Mouse (Mus musculus) megakaryocyte, adult 5-6 weeks (primary cell): ENCODE measurements around the gene Vamp1. TPM values are rescaled to one million over a fixed set of nuclear protein-coding genes. Genes with fewer than 3 reads are reported as not detected.

Experiments
- ATAC-seq: 2 replicates; pipeline ENCODE4 v1.8.0; 2016; ENCODE audit warnings: mild to moderate bottlenecking, inconsistent platforms; ENCODE audit not compliant: poor library complexity, severe bottlenecking
- total RNA-seq, 2 experiments: library from RNA; stranded (forward) in 1 of 2; stranded (reverse) in 1 of 2; fragments of 153-499, 151-499 nt in 1 of 2; fragments of 221-1000, 200-1000 nt in 1 of 2; gene quantifications; 2 replicates each; pipeline versions ENCODE4 v1.2.3 to v1.2.4; 2015 to 2017

The Vamp1 gene
- total RNA-seq, 2 experiments from 2014 or later, result 8.9 to 12.6 TPM

DNA sequence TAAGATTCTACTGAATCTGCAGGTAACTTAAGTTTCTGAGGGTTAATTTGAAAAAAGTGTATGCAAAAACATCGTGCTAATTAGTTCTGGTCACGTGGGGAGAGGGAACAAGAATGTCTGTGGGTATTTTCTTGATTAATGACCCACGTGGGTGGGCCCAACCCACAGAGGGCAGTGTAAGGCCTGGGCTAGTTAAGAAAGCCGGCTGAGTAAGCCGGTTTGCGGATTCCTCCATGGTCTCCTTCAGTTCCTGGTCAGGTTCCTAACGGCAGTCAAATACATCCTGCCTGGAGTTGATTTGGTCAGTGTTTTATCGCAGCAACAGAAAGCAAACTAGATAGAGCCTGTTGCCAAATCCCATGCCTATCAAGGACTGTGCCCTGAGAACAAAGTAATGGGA lies 68.9 kb downstream of the Vamp1 start:
- ATAC-seq, result no peak

DNA sequence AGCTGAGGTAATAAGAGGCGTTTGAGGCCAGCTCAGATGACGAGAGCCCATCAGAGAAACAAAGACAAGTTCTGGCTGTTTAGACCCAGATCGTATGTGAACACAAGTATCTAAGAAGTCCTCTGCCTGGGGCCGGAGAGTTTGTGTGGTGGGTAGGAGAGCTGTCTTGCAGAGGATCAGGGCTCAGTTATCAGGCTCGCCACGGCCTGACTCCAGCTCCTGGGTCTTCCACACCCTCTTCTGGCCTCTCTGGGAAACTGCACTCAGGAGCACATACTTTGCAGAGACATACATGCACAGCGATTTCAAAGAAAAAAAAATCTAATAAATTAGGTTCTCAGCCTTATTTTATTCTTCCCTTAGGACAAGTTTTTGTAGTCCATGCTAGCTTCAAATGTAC lies 69.4 kb downstream of the Vamp1 start:
- ATAC-seq, result no peak

DNA sequence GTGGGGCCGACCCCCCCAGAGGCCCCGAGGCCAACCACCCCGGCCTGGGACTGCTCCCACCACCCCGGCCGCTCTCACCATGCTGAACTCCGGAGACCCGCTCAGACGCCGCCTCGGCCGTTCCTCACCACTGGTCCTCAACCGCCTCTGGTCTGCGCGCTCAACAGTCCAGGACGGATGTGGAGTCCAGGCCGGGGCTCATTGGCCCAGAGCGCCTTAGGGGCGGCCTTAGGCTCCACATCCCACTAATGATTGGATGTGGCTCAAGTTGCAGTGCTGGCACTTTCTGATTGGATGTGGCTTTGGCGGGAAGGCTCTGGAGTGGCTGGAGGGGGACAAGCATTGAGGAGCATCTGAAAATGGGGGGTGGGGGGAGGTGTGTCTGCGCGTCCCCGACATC lies 70.5 kb downstream of the Vamp1 start, which contains the start of gene Tuba3a:
Tuba3a (minus strand) TSS at position 153 of the 400 bp plus-strand sequence.
- ATAC-seq, result no peak

DNA sequence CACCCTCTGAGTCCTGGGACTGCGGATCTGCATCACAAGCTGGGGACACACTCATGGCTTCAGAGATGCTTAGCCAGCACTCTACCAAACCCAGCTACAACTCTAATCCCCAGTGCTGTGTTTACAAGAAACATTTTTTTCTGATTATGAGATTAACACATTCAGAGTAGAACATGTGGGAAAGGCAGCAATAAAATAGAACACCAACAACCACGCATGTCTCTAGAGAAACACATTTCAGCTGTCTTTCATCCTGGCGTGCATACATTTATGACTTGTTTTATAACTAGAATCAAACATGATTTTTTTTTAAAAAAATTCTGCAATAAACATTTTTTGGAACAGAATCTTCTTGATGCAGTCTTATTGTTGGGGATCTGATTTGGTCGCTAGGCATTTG lies 71.6 kb downstream of the Vamp1 start:
- no peak for ATAC-seq

DNA sequence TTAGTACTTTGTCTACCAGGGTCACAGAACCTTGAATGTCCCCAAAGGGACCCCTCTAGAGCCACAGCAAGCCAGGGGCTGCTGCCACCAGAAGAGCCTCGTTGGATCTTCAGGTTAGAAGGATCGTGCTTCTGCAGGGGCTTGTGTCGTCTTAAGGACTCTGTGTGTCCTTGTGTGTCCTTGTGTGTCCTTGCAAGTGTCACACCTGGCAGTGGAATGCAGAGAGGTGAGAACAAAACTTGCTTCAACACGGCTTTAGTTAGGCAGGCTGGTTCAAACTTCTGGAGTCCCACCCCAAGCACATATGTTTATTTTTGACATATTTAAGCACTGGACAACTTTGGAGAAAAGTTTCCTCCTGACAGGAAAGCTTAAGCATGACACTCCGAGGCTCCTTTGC lies 73.4 kb downstream of the Vamp1 start:
- ATAC-seq, result no peak

DNA sequence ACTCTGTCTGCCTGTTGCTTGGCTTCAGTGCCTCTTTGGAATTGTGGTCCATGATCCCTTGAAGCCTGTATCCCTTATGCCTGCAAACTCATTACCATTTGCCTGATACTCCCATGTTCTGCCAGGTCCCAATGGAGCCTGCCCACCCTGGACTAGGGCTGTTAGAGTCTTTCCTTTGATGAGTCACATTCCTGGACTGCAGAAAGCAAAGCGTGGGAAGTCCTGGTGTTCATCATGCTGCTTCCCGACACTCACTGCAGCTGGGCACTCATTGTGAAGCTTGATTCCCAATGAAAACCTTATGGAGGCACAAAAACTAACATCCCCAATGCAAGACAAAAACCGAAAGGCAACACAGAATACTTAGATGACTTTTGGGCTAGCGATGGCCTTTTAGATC lies 76.0 kb downstream of the Vamp1 start:
- ATAC-seq, result no peak

DNA sequence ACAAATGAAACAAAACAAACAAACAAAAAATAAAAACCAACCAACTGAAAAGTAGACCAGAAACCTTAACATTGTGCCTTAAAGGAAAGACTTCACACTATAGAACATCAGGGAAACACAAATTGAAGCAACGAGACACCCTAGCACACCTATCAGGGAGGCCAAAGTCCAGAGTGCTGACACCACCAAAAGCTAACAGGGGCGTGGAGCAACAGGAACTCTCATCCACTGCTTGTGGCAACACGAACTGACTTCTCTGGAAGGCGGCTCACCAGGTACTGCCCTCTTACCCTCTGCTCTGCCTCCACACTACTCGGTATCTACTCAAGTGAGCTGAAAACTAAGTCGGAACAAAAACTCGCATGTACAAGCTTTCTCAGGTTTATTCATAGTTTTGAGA lies 76.9 kb downstream of the Vamp1 start:
- ATAC-seq, result no peak

DNA sequence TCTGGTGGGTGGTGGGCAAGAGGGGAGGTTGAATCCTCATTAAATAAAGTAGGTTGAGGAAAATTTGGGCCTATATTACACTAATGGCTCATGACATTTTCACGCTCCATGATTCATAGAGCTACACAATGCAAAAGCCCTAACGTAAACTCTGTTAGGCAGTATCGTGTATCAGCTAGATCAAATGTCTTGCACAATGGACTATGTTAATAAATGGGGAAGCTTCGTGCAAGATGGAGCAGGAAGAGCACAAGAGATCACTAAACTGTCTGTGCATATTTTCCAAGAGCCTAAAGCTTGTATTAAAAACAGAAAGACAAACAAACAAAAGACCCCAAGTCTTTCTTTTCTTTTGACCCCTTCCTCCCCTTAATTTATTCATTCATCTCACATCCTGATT lies 78.7 kb downstream of the Vamp1 start:
- ATAC-seq, result 0 out of 2 replicates have a peak, but pooled peaks have one; percentile 49

Other genes starting within 250 kb of the Vamp1 start
- gene Pianp, start 218.9 kb upstream of the Vamp1 start, total RNA-seq (2015), result not detected in 2 replicates
- gene Pianp, start 218.9 kb upstream of the Vamp1 start, total RNA-seq (2017), result not detected in 2 replicates
- 67.0 and 70.0 TPM in 2 replicates for gene Zfp384, start 206.4 kb upstream of the Vamp1 start, total RNA-seq (2015)
- 34.1 and 36.0 TPM in 2 replicates for gene Zfp384, start 206.4 kb upstream of the Vamp1 start, total RNA-seq (2017)
- 33.0 and 35.7 TPM in 2 replicates for gene Ing4, start 175.8 kb upstream of the Vamp1 start, total RNA-seq (2015)
- 63.3 and 63.9 TPM in 2 replicates for gene Ing4, start 175.8 kb upstream of the Vamp1 start, total RNA-seq (2017)
- 9.0 and 14.2 TPM in 2 replicates for gene Acrbp, start 165.9 kb upstream of the Vamp1 start, total RNA-seq (2015)
- gene Acrbp, start 165.9 kb upstream of the Vamp1 start, total RNA-seq (2017), result 3.4 and 8.8 TPM in 2 replicates
- 25.1 and 25.5 TPM in 2 replicates for gene Lpar5, start 147.6 kb upstream of the Vamp1 start, total RNA-seq (2015)
- 27.6 and 30.0 TPM in 2 replicates for gene Lpar5, start 147.6 kb upstream of the Vamp1 start, total RNA-seq (2017)
- gene Chd4, start 119.6 kb upstream of the Vamp1 start, total RNA-seq (2015), result 64.9 and 75.9 TPM in 2 replicates
- 282 and 336 TPM in 2 replicates for gene Chd4, start 119.6 kb upstream of the Vamp1 start, total RNA-seq (2017)
- gene Nop2, start 83.6 kb upstream of the Vamp1 start, total RNA-seq (2015), result 8.5 and 12.1 TPM in 2 replicates
- 22.6 and 24.6 TPM in 2 replicates for gene Nop2, start 83.6 kb upstream of the Vamp1 start, total RNA-seq (2017)
- gene Iffo1, start 70.3 kb upstream of the Vamp1 start, total RNA-seq (2015), result 18.6 and 20.1 TPM in 2 replicates
- 14.3 and 21.7 TPM in 2 replicates for gene Iffo1, start 70.3 kb upstream of the Vamp1 start, total RNA-seq (2017)
- 2,892 and 2,923 TPM in 2 replicates for gene Gapdh, start 49.1 kb upstream of the Vamp1 start, total RNA-seq (2015)
- gene Gapdh, start 49.1 kb upstream of the Vamp1 start, total RNA-seq (2017), result 1,028 and 1,070 TPM in 2 replicates
- gene Ncapd2, start 23.9 kb upstream of the Vamp1 start, total RNA-seq (2015), result 195 and 225 TPM in 2 replicates
- 181 and 231 TPM in 2 replicates for gene Ncapd2, start 23.9 kb upstream of the Vamp1 start, total RNA-seq (2017)
- gene Mrpl51, start 23.8 kb upstream of the Vamp1 start, total RNA-seq (2015), result 91.9 and 106 TPM in 2 replicates
- gene Mrpl51, start 23.8 kb upstream of the Vamp1 start, total RNA-seq (2017), result 72.8 and 81.9 TPM in 2 replicates
- gene Tapbpl, start 16.3 kb downstream of the Vamp1 start, total RNA-seq (2015), result 6.6 and 8.8 TPM in 2 replicates
- 19.2 and 21.2 TPM in 2 replicates for gene Tapbpl, start 16.3 kb downstream of the Vamp1 start, total RNA-seq (2017)
- 3.2 and 5.9 TPM in 2 replicates for gene Cd27, start 21.5 kb downstream of the Vamp1 start, total RNA-seq (2015)
- gene Cd27, start 21.5 kb downstream of the Vamp1 start, total RNA-seq (2017), result 3.5 and 3.6 TPM in 2 replicates
- not detected in 2 replicates for gene Tuba3a, start 70.5 kb downstream of the Vamp1 start, total RNA-seq (2015)
- not detected in 2 replicates for gene Tuba3a, start 70.5 kb downstream of the Vamp1 start, total RNA-seq (2017)
- gene Ltbr, start 98.3 kb downstream of the Vamp1 start, total RNA-seq (2015), result 30.0 and 30.6 TPM in 2 replicates
- gene Ltbr, start 98.3 kb downstream of the Vamp1 start, total RNA-seq (2017), result 57.1 and 59.9 TPM in 2 replicates
- gene Scnn1a, start 105.1 kb downstream of the Vamp1 start, total RNA-seq (2015), result 9.0 and 9.5 TPM in 2 replicates
- gene Scnn1a, start 105.1 kb downstream of the Vamp1 start, total RNA-seq (2017), result 0.99 and 1.6 TPM in 2 replicates
- gene Tnfrsf1a, start 133.8 kb downstream of the Vamp1 start, total RNA-seq (2015), result 96.4 and 101 TPM in 2 replicates
- gene Tnfrsf1a, start 133.8 kb downstream of the Vamp1 start, total RNA-seq (2017), result 90.2 and 116 TPM in 2 replicates
- gene Plekhg6, start 165.2 kb downstream of the Vamp1 start, total RNA-seq (2015), result not detected in 2 replicates
- gene Plekhg6, start 165.2 kb downstream of the Vamp1 start, total RNA-seq (2017), result not detected in 2 replicates